Mouse (Mus musculus) midbrain, embryonic 12.5 days (tissue): Measurements from ENCODE around the gene Cpb2. TPM values are rescaled to one million over a fixed set of nuclear protein-coding genes. Genes with fewer than 3 reads are reported as not detected.

Experiments used
- ATAC-seq: fragments of 200-750 bp; cut with Nextera tagmentation; 2 replicates; pipeline ENCODE4 v1.8.0; 2017; ENCODE audit warnings: low read depth, moderate TSS enrichment, moderate library complexity; ENCODE audit not compliant: low FRiP score
- H3K27ac ChIP-seq: fragments of 300-500 bp; sonication (generic); replicated peaks from 2 replicates; pipeline ENCODE4 v1.5.1; 2016; ENCODE audit warnings: mild to moderate bottlenecking
- H3K27me3 ChIP-seq: fragments of 300-500 bp; sonication (generic); 2 replicates; pipeline ENCODE4 v1.6.1; 2016; ENCODE audit warnings: mild to moderate bottlenecking
- H3K36me3 ChIP-seq: fragments of 300-500 bp; sonication (generic); 2 replicates; pipeline ENCODE4 v1.6.1; 2016
- H3K4me1 ChIP-seq: fragments of 300-500 bp; sonication (generic); 2 replicates; pipeline ENCODE4 v1.6.1; 2016
- H3K4me2 ChIP-seq: fragments of 300-500 bp; sonication (generic); replicated peaks from 2 replicates; pipeline ENCODE4 v1.6.1; 2016; ENCODE audit warnings: mild to moderate bottlenecking, moderate library complexity
- H3K4me3 ChIP-seq: fragments of 300-500 bp; sonication (generic); 2 replicates; pipeline ENCODE4 v1.5.1; 2016; ENCODE audit warnings: mild to moderate bottlenecking
- H3K9ac ChIP-seq: fragments of 300-500 bp; sonication (generic); replicated peaks from 2 replicates; pipeline ENCODE4 v1.6.1; 2016; ENCODE audit warnings: mild to moderate bottlenecking, moderate library complexity
- H3K9me3 ChIP-seq: fragments of 300-500 bp; sonication (generic); 2 replicates; pipeline ENCODE4 v1.6.1; 2016; ENCODE audit warnings: mild to moderate bottlenecking
- WGBS: fragments of 180-500 bp; shearing (Covaris S2); methylation state at CpG from one replicate; pipeline ENCODE4 v1.1.7; 2016; 5-methylcytosine and 5-hydroxymethylcytosine counted together
- polyA plus RNA-seq: library from polyadenylated mRNA; unstranded; fragments of >200 nt; fragmentation: Nextera tagmentation; extraction: Ambion mirVana; gene quantifications from 2 replicates; pipeline ENCODE4 v1.2.1, GENCODE M21; 2016

Cpb2 gene
- not detected in 2 replicates for polyA plus RNA-seq

DNA sequence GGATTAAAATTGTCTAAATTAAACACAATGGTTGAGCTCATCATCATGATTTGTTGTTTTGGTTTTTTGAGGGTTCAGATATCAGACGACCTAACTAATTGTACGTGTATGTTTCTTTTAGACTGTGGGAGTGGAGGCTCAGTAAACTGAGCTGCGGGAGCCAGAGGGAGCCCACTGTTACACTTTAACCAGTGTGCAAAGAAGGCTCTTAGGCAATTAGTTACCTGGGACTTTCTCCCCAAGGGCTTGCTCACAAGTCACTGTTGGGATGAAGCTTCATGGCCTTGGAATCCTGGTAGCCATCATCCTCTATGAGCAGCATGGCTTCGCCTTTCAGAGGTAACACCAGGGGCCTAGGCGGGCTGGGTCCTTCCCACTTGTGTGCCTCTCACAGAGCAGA lies at the start of gene Cpb2:
TSS of gene Cpb2 (plus strand) at position 201 of the 400 bp plus-strand sequence.
- H3K27ac ChIP-seq = no peak within 1 kb of the TSS
- no peak within 1 kb of the TSS for H3K4me3 ChIP-seq
- no peaks in the 10 kb centered on the region for H3K9me3 ChIP-seq
- H3K4me1 ChIP-seq = peaks cover 2% of the 10 kb centered on the region; the same call in 1 of the 2 replicates
- ATAC-seq = no peak
- H3K27me3 ChIP-seq = peaks cover 10% of the 10 kb centered on the region; the same call in 1 of the 2 replicates
- no peak within 1 kb of the TSS for H3K9ac ChIP-seq
- 91% methylated on average over 5 of the region's 5 CpGs for WGBS
- no peak within 1 kb of the TSS for H3K4me2 ChIP-seq
- H3K36me3 ChIP-seq = no peaks in the 10 kb centered on the region

- H3K27ac ChIP-seq = no peak overlapping the region
- no peaks in the 10 kb centered on the region for H3K4me1 ChIP-seq
- H3K36me3 ChIP-seq = no peaks in the 10 kb centered on the region
- no peak overlapping the region for H3K4me3 ChIP-seq
- no peaks in the 10 kb centered on the region for H3K9me3 ChIP-seq
- H3K4me2 ChIP-seq = no peak overlapping the region
- no peak overlapping the region for H3K9ac ChIP-seq
- no peaks in the 10 kb centered on the region for H3K27me3 ChIP-seq
- 87% methylated on average over 10 of the region's 10 CpGs for WGBS
- no peak for ATAC-seq
These were observed 49.7 kb upstream of the Cpb2 start for GRCm38 (mm10) chr14:75192427-75192826.

DNA sequence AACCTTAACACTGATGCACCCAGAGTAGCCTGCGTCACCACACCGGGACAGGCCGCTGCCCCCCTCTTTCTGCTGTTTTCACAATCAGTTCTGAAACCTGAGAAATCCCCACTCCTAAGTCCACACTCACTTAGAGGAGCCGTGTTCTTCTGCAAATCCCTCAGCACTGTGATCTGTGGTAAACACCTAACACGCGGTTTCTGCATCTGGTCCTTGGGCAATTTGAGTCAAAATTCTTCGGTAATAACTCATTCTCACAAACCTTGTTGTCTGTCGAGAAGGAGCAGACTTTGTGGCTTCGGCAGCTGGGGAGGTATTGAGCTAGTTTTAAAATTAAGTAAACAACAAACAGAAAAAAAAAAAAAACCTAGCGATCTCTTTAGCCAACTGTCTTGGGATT lies 49.2 kb upstream of the Cpb2 start:
- Histone ChIP-seq H3K9ac (no peak overlapping the region), H3K27me3 (no peaks in the 10 kb centered on the region), H3K4me1 (no peaks in the 10 kb centered on the region), H3K36me3 (no peaks in the 10 kb centered on the region), H3K4me2 (no peak overlapping the region), H3K27ac (no peak overlapping the region), H3K9me3 (no peaks in the 10 kb centered on the region), H3K4me3 (no peak overlapping the region)
- ATAC-seq = no peak
- WGBS = 89% methylated on average over 10 of the region's 10 CpGs

DNA sequence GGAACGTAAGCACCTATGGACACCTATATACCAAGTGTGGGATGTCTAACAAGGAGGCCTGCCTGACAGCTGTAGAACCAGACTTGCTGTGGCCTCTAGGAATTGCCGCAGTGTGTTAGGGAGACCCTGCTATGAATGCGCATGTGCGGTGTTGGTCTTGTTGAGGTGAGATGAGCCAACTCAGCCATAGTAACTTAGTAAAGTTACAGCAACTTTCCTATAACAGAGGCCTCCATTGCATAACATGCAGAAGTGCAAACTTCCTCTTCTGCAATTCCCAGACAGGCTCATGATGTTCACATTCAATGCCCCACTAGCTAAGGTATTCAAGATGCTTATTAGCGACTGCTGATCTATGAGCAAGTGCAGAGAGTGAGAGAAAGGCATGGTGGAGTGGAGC lies 46.6 kb upstream of the Cpb2 start:
- Histone ChIP-seq H3K27ac (no peak overlapping the region), H3K4me2 (no peak overlapping the region), H3K9me3 (no peaks in the 10 kb centered on the region), H3K4me3 (no peak overlapping the region), H3K36me3 (no peaks in the 10 kb centered on the region), H3K27me3 (no peaks in the 10 kb centered on the region), H3K4me1 (no peaks in the 10 kb centered on the region), H3K9ac (no peak overlapping the region)
- ATAC-seq = no peak
- WGBS = 93% methylated on average over 5 of the region's 5 CpGs

- Histone ChIP-seq H3K4me2 (no peak overlapping the region), H3K36me3 (no peaks in the 10 kb centered on the region), H3K4me3 (no peak overlapping the region), H3K4me1 (no peaks in the 10 kb centered on the region), H3K9ac (no peak overlapping the region), H3K27me3 (no peaks in the 10 kb centered on the region), H3K9me3 (no peaks in the 10 kb centered on the region), H3K27ac (no peak overlapping the region)
- 42% methylated on average over 5 of the region's 5 CpGs for WGBS
- ATAC-seq = no peak; the same call in 1 of the 2 replicates
These were observed 45.1 kb upstream of the Cpb2 start for GRCm38 (mm10) chr14:75197027-75197426.

- no peaks in the 10 kb centered on the region for H3K36me3 ChIP-seq
- H3K27me3 ChIP-seq = no peaks in the 10 kb centered on the region
- H3K4me2 ChIP-seq = no peak overlapping the region
- 60% methylated on average over 7 of the region's 7 CpGs for WGBS
- no peak overlapping the region for H3K4me3 ChIP-seq
- ATAC-seq = no peak
- no peaks in the 10 kb centered on the region for H3K9me3 ChIP-seq
- H3K27ac ChIP-seq = no peak overlapping the region
- no peak overlapping the region for H3K9ac ChIP-seq
- H3K4me1 ChIP-seq = no peaks in the 10 kb centered on the region
These were observed 44.4 kb upstream of the Cpb2 start for GRCm38 (mm10) chr14:75197660-75198059.

DNA sequence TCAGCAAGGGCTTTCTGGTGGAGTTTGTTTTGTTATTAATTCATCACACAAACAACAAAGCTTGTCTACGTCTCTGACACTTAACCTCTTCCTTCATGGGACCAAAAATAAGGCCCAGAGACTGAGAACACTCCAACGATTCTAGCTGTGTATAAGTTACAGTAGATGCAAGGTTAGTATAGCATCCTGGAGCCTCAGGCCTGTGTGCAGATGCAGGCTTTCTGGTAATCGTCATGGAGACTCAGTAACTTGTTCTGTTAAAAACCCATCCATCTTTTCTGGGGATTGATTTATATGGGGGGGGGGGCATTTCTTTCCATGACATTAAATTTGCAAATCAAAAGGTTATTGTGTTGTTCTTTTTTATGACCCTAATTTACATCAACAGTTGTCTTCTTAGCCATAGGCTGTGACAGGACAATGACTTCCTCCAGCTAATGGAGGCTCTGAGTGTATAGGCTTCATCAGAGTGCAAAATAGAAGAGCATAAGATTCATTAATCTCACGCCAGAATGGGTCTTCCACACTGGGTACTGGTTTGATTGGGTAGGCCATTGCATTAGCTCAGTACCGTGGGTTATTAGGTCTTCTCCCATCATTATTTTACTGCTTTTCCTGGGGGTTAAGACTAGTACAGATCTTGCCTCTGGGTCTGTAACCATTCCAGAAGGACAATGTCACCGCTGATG lies 36.6 kb upstream of the Cpb2 start:
- Histone ChIP-seq H3K9ac (no peak overlapping the region), H3K4me2 (no peak overlapping the region), H3K9me3 (no peaks in the 10 kb centered on the region), H3K4me1 (no peaks in the 10 kb centered on the region), H3K36me3 (no peaks in the 10 kb centered on the region), H3K27me3 (no peaks in the 10 kb centered on the region), H3K27ac (no peak overlapping the region), H3K4me3 (no peak overlapping the region)
- WGBS = 87% methylated on average over 6 of the region's 6 CpGs
- ATAC-seq = no peak

DNA sequence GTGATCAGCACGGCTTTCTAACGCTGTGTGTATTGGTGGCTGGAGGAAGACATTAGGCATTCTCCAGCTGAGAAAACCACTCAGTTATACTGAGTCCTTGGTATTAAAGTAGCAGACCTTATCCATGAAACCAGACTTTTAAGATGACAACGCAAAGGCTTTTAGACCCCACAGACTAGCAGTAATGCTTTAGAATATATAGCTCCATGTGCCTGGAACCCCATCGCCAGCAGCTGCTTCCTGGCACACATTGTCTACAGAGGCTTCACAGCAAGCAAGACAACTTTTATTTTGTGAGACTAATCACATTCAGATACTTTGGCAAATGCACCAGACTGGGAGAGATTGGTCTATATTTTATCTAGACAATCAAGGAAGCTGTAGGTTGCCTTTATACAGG lies 35.8 kb upstream of the Cpb2 start:
- WGBS = 95% methylated on average over 4 of the region's 4 CpGs
- no peaks in the 10 kb centered on the region for H3K9me3 ChIP-seq
- H3K4me1 ChIP-seq = no peaks in the 10 kb centered on the region
- no peak overlapping the region for H3K27ac ChIP-seq
- ATAC-seq = no peak
- no peak overlapping the region for H3K9ac ChIP-seq
- no peaks in the 10 kb centered on the region for H3K27me3 ChIP-seq
- no peak overlapping the region for H3K4me2 ChIP-seq
- H3K4me3 ChIP-seq = no peak overlapping the region
- H3K36me3 ChIP-seq = no peaks in the 10 kb centered on the region

DNA sequence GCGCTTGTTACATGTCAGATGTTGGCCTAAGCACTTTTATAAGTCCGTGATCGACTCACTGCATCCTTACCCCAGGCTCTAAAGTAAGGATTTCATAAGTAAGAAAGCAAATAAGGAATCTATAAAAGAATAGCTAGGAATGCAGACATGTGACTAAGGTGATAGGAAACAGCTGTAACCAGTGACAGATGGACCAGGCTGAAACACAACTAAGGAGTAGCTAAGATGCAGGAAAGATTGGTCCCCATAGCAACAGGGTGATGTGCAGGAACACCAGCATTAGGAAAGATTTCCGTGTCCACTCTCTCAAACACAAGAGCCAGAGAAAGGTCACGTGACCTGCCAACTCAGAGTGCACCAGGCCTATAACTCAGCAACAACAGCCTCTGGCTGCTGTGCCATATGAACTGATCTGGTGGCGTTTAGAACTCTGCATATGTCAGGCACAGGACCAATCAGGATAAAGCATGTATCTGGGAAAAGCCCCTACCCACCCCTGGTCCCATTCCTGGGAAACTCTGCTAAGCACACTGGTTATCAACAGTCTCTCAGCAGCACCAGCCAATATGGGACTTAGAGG lies 33.4 kb upstream of the Cpb2 start:
- ATAC-seq = no peak
- no peaks in the 10 kb centered on the region for H3K36me3 ChIP-seq
- H3K9ac ChIP-seq = no peak overlapping the region
- no peak overlapping the region for H3K4me3 ChIP-seq
- no peaks in the 10 kb centered on the region for H3K27me3 ChIP-seq
- H3K27ac ChIP-seq = no peak overlapping the region
- H3K4me1 ChIP-seq = no peaks in the 10 kb centered on the region
- 73% methylated on average over 6 of the region's 6 CpGs for WGBS
- H3K9me3 ChIP-seq = no peaks in the 10 kb centered on the region
- H3K4me2 ChIP-seq = no peak overlapping the region

DNA sequence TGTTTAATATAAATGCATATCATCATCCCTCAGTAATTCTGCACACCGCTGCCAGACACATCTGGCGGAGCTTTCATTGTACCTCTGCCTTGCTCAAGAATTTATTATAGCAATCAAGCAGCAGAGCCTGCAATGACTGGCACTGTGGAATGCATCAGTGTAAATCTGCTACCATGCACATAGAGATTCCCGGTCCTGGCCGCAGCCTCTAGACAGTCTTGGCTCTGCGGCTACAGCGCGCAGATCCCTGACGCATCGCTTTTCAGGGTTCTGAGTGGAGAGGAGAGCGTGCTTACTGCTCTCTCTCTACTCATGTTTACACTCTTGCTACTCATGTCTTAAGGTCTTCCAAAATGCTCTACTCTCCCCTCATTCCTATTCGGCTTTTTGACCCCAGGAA lies 28.3 kb upstream of the Cpb2 start:
- no peaks in the 10 kb centered on the region for H3K9me3 ChIP-seq
- no peaks in the 10 kb centered on the region for H3K36me3 ChIP-seq
- peaks cover 1% of the 10 kb centered on the region for H3K4me1 ChIP-seq
- ATAC-seq = no peak
- H3K27ac ChIP-seq = no peak overlapping the region
- 87% methylated on average over 11 of the region's 11 CpGs for whole genome bisulfite sequencing
- H3K9ac ChIP-seq = no peak overlapping the region
- no peak overlapping the region for H3K4me2 ChIP-seq
- H3K27me3 ChIP-seq = no peaks in the 10 kb centered on the region
- H3K4me3 ChIP-seq = no peak overlapping the region

DNA sequence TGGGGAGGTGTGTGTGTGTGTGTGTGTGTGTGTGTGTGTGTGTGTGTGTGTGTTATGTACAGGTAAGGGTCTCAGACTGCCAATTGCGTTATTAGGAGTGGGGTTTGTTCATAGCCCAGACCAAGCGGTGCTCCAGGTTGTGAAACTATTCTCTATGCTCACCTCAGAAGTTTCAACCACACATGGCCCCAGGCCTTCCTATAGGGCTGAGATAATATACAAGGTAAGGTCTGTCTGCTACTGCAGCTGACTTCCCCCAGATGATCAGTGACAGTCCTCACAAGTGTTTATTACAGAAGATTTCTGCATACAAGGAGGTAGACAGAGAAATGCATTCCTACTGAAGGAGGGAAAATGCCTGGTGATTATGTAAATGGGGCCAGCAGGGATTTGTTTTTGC lies 23.2 kb upstream of the Cpb2 start:
- H3K9me3 ChIP-seq = no peaks in the 10 kb centered on the region
- H3K4me3 ChIP-seq = no peak overlapping the region
- H3K36me3 ChIP-seq = no peaks in the 10 kb centered on the region
- WGBS = 90% methylated on average over 2 of the region's 2 CpGs
- 0 out of 2 replicates have a peak overlapping the region, but pooled peaks have one; percentile 58 for H3K27ac ChIP-seq
- peak; percentile 35; the same call in 1 of the 2 replicates for ATAC-seq
- peaks cover 14% of the 10 kb centered on the region for H3K4me1 ChIP-seq
- H3K9ac ChIP-seq = no peak overlapping the region
- H3K4me2 ChIP-seq = no peak overlapping the region
- no peaks in the 10 kb centered on the region; the same call in 1 of the 2 replicates for H3K27me3 ChIP-seq

GRCm38 (mm10) chr14:75219250-75219913 lies 22.7 kb upstream of the Cpb2 start:
- Histone ChIP-seq H3K36me3 (no peaks in the 10 kb centered on the region), H3K9ac (no peak overlapping the region), H3K27me3 (no peaks in the 10 kb centered on the region; the same call in 1 of the 2 replicates), H3K4me1 (peaks cover 14% of the 10 kb centered on the region), H3K4me2 (no peak overlapping the region), H3K9me3 (no peaks in the 10 kb centered on the region), H3K4me3 (no peak overlapping the region), H3K27ac (peak overlapping the region; percentile 58; the same call in 1 of the 2 replicates)
- ATAC-seq = peak; percentile 87
- 65% methylated on average over 5 of the region's 5 CpGs for WGBS
